Mouse (Mus musculus): ENCODE results near the gene Egr4. TPM values are rescaled to one million over a fixed set of nuclear protein-coding genes. Genes with fewer than 3 reads are reported as not detected.
A peak's percentile ranks its signal among the peaks of the same experiment; 100 is the strongest.

The Egr4 gene
- polyA plus RNA-seq, 1 experiment, result 8.3 TPM

DNA sequence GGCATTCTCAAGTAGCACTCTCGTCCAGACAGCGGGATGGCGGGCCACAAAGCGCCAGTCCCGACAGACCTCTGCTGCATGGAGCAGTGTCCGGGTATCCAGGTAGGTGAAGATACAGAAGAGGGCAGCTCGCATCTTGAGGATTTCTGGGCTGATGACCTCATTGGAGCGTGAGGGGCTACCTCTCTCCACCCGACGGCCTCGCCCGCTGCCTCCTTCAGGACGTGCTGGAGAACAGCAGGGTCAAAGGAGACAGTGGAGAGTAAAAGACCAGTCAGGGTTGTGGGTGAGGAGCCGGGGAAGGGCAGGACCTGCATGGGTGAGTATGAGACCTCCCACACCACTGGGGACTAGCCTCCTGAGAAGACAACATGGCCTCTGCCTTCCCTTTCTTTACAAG is 35.0 kb downstream of the Egr4 start:
- H3K27me3 ChIP-seq (ENCODE audit: control insufficient read depth, insufficient read depth, low read length), result no peaks in the 10 kb centered on the region
- TF ChIP-seq POLR2A (IDR thresholded peaks at IDR 0.05; ENCODE audit: borderline replicate concordance, insufficient read depth, low read length) (no peak), CTCF (IDR thresholded peaks at IDR 0.05; ENCODE audit: borderline replicate concordance, insufficient read depth, low read depth, low read length) (peak; percentile 6; the same call in 1 of the 2 replicates)
- H3K4me1 ChIP-seq (ENCODE audit: control insufficient read depth, insufficient read depth, low read length), result peaks cover 8% of the 10 kb centered on the region
- WGBS, result 77% methylated on average over 14 of the region's 14 CpGs
- no peak overlapping the region for H3K4me3 ChIP-seq (replicated peaks; ENCODE audit: insufficient read depth, low read depth, low read length)
- DNase-seq, result no peak
- H3K27ac ChIP-seq (ENCODE audit: insufficient read depth, low read length), result no peak overlapping the region

- Histone ChIP-seq H3K4me1 (ENCODE audit: control insufficient read depth, insufficient read depth, low read length) (peaks cover 8% of the 10 kb centered on the region), H3K27ac (ENCODE audit: insufficient read depth, low read length) (no peak overlapping the region), H3K27me3 (ENCODE audit: control insufficient read depth, insufficient read depth, low read length) (no peaks in the 10 kb centered on the region), H3K4me3 (replicated peaks; ENCODE audit: insufficient read depth, low read depth, low read length) (no peak overlapping the region)
- no peak for DNase-seq
- WGBS, result 50% methylated on average over 10 of the region's 10 CpGs
- TF ChIP-seq POLR2A (IDR thresholded peaks at IDR 0.05; ENCODE audit: borderline replicate concordance, insufficient read depth, low read length) (no peak), CTCF (IDR thresholded peaks at IDR 0.05; ENCODE audit: borderline replicate concordance, insufficient read depth, low read depth, low read length) (peak; percentile 71)
Observed at GRCm38 (mm10) chr6:85477366-85477917, 35.9 kb downstream of the Egr4 start.

- DNase-seq, result no peak
- Histone ChIP-seq H3K4me1 (ENCODE audit: control insufficient read depth, insufficient read depth, low read length) (peaks cover 3% of the 10 kb centered on the region; the same call in 1 of the 2 replicates), H3K27me3 (ENCODE audit: control insufficient read depth, insufficient read depth, low read length) (no peaks in the 10 kb centered on the region), H3K27ac (ENCODE audit: insufficient read depth, low read length) (no peak overlapping the region), H3K4me3 (replicated peaks; ENCODE audit: insufficient read depth, low read depth, low read length) (no peak overlapping the region)
- TF ChIP-seq POLR2A (IDR thresholded peaks at IDR 0.05; ENCODE audit: borderline replicate concordance, insufficient read depth, low read length), result no peak
- no peak for TF ChIP-seq CTCF (IDR thresholded peaks at IDR 0.05; ENCODE audit: borderline replicate concordance, insufficient read depth, low read depth, low read length)
- WGBS, result 94% methylated on average over 3 of the region's 3 CpGs
Observed at GRCm38 (mm10) chr6:85475581-85475980, 37.8 kb downstream of the Egr4 start.

DNA sequence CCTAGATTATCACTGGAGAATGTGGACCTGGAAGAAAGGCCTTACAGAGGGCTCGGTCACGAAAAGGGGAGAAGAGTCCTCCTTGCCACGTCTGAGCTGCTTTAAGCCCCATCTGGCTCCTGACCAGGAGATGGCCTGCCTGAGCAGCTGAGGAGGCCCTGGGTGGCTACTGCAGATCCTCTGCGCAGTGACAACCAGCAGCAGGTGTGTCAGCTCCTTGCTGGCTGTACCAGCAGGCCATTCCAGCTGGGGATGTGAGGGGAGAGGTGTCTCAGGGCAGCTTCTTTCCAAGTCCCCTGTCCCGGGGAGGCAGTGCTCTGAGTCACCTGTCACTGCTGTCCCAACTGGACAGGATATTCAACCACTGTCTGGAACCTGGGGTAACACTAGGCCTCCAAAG is 40.8 kb downstream of the Egr4 start:
- no peak overlapping the region for H3K4me3 ChIP-seq (replicated peaks; ENCODE audit: insufficient read depth, low read depth, low read length)
- 44% methylated on average over 5 of the region's 5 CpGs for WGBS
- H3K27ac ChIP-seq (ENCODE audit: insufficient read depth, low read length), result no peak overlapping the region
- H3K27me3 ChIP-seq (ENCODE audit: control insufficient read depth, insufficient read depth, low read length), result no peaks in the 10 kb centered on the region
- no peaks in the 10 kb centered on the region for H3K4me1 ChIP-seq (ENCODE audit: control insufficient read depth, insufficient read depth, low read length)
- TF ChIP-seq CTCF (IDR thresholded peaks at IDR 0.05; ENCODE audit: borderline replicate concordance, insufficient read depth, low read depth, low read length), result no peak
- no peak for TF ChIP-seq POLR2A (IDR thresholded peaks at IDR 0.05; ENCODE audit: borderline replicate concordance, insufficient read depth, low read length)
- no peak for DNase-seq

DNA sequence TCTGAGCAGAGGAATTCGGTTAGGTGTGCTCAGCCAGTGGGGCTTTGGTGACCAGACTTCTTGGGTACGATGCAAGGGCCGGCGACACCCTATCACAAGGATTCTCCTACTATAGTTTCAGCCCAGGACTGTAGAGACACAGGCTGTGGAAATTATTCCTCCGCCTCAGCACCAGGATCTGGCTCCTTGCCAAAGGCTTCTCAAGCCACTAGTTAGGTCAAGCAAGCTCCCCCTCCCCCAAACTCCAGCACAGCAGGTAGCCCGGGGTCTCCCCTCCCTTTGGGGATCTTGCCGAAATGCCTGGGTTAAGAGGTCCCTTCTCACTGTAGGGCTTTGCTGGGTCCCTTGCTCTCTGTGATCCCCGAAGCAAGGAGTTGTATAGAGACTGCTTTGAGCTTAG is 41.4 kb downstream of the Egr4 start:
- TF ChIP-seq POLR2A (IDR thresholded peaks at IDR 0.05; ENCODE audit: borderline replicate concordance, insufficient read depth, low read length) (no peak), CTCF (IDR thresholded peaks at IDR 0.05; ENCODE audit: borderline replicate concordance, insufficient read depth, low read depth, low read length) (no peak)
- 54% methylated on average over 8 of the region's 8 CpGs for WGBS
- Histone ChIP-seq H3K4me1 (ENCODE audit: control insufficient read depth, insufficient read depth, low read length) (no peaks in the 10 kb centered on the region), H3K27ac (ENCODE audit: insufficient read depth, low read length) (no peak overlapping the region), H3K4me3 (replicated peaks; ENCODE audit: insufficient read depth, low read depth, low read length) (no peak overlapping the region), H3K27me3 (ENCODE audit: control insufficient read depth, insufficient read depth, low read length) (no peaks in the 10 kb centered on the region)
- no peak for DNase-seq

- TF ChIP-seq POLR2A (IDR thresholded peaks at IDR 0.05; ENCODE audit: borderline replicate concordance, insufficient read depth, low read length) (no peak), CTCF (IDR thresholded peaks at IDR 0.05; ENCODE audit: borderline replicate concordance, insufficient read depth, low read depth, low read length) (no peak)
- WGBS, result 46% methylated on average over 5 of the region's 5 CpGs
- no peak overlapping the region for H3K27ac ChIP-seq (ENCODE audit: insufficient read depth, low read length)
- no peak for DNase-seq
- no peaks in the 10 kb centered on the region for H3K27me3 ChIP-seq (ENCODE audit: control insufficient read depth, insufficient read depth, low read length)
- H3K4me1 ChIP-seq (ENCODE audit: control insufficient read depth, insufficient read depth, low read length), result no peaks in the 10 kb centered on the region
- H3K4me3 ChIP-seq (replicated peaks; ENCODE audit: insufficient read depth, low read depth, low read length), result no peak overlapping the region
Observed at GRCm38 (mm10) chr6:85469660-85470430, 43.5 kb downstream of the Egr4 start.

GRCm38 (mm10) chr6:85465381-85465780 is 48.0 kb downstream of the Egr4 start:
- no peaks in the 10 kb centered on the region for H3K27me3 ChIP-seq (ENCODE audit: control insufficient read depth, insufficient read depth, low read length)
- no peak for TF ChIP-seq POLR2A (IDR thresholded peaks at IDR 0.05; ENCODE audit: borderline replicate concordance, insufficient read depth, low read length)
- TF ChIP-seq CTCF (IDR thresholded peaks at IDR 0.05; ENCODE audit: borderline replicate concordance, insufficient read depth, low read depth, low read length), result peak; percentile 45; the same call in 1 of the 2 replicates
- peak in 1 of 2 experiments; percentile 31 for DNase-seq
- no peak overlapping the region for H3K27ac ChIP-seq (ENCODE audit: insufficient read depth, low read length)
- H3K4me3 ChIP-seq (replicated peaks; ENCODE audit: insufficient read depth, low read depth, low read length), result no peak overlapping the region
- H3K4me1 ChIP-seq (ENCODE audit: control insufficient read depth, insufficient read depth, low read length), result no peaks in the 10 kb centered on the region

Other genes with a start within 250 kb of the Egr4 start
- 169 and 172 TPM in 2 replicates for gene Sfxn5, start 180.2 kb downstream of the Egr4 start, polyA plus RNA-seq (2012; rRNA removed)
- gene Rab11fip5, start 139.0 kb downstream of the Egr4 start, polyA plus RNA-seq (2012; rRNA removed), result 70.7 and 75.2 TPM in 2 replicates
- gene Noto, start 89.7 kb downstream of the Egr4 start, polyA plus RNA-seq (2012; rRNA removed), result not detected in 2 replicates
- gene Smyd5, start 81.6 kb downstream of the Egr4 start, polyA plus RNA-seq (2012; rRNA removed), result 35.3 and 38.8 TPM in 2 replicates
- 207 TPM in 2 replicates for gene Cct7, start 62.1 kb downstream of the Egr4 start, polyA plus RNA-seq (2012; rRNA removed)
- gene Pradc1, start 61.6 kb downstream of the Egr4 start, polyA plus RNA-seq (2012; rRNA removed), result 21.2 and 21.5 TPM in 2 replicates
- 32.9 and 33.8 TPM in 2 replicates for gene Fbxo41, start 10.6 kb downstream of the Egr4 start, polyA plus RNA-seq (2012; rRNA removed)
- gene Alms1, start 73.9 kb upstream of the Egr4 start, polyA plus RNA-seq (2012; rRNA removed), result 14.1 and 14.9 TPM in 2 replicates
- 0.62 and 0.65 TPM in 2 replicates for gene Nat8f7, start 199.6 kb upstream of the Egr4 start, polyA plus RNA-seq (2012; rRNA removed)